Mouse (Mus musculus) liver, adult 2 months (tissue): Measurements from ENCODE around the gene Cetn4.

Experiments
- CTCF ChIP-seq: fragments of 200-500 bp; IDR thresholded peaks from 2 replicates; pipeline ENCODE4 v1.5.1; 2011; ENCODE audit warnings: low read depth, low read length, control low read depth
- POLR2A ChIP-seq: fragments of 200-500 bp; IDR thresholded peaks from 2 replicates; pipeline ENCODE4 v1.6.1; 2011; ENCODE audit warnings: low read length, control low read depth; ENCODE audit not compliant: insufficient read depth; ENCODE audit errors: extremely low read depth

DNA sequence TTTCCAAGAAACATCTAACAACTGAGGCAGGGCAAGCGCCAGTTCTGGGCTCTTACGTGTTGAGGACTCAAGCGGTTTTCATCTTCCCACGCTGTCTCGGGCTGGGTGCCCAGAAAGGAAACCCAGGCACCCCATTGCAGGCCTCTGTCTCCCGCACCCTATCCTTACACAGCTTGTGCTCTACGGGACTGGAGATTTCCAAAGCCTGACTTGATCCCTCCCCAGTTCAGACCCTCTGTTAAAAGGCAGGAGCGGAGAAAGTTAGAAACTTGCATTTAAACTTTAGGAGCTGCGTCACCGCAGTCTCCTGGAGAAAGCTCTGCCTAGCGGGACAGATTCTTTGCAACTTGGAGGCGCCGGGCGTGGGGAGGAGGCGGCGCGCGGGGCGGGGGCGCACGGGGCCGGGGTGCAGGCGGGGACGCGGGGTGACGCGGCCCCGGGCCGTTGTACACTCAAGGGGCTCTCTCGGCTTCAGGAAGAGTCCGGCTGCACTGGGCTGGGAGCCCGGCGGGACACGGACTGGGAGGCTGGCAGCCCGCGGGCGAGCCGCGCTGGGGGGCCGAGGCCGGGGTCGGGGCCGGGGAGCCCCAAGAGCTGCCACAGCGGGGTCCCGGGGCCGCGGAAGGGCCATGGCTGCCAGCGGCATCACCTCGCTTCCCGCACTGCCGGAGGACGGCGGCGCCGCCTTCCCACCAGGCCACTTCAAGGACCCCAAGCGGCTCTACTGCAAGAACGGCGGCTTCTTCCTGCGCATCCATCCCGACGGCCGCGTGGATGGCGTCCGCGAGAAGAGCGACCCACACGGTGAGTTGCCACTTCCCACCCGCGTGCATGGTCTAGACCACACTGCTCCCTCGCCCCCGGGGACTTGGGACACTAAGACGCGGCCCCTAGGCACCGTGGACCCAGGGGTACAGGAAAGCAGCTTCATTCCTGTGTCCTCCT is 36.0 kb upstream of the Cetn4 start, which contains the start of gene Fgf2:
- TF ChIP-seq POLR2A (no peak), CTCF (no peak)
